Mouse (Mus musculus): Measurements from ENCODE around the gene Glt1d1. TPM values are rescaled to one million over a fixed set of nuclear protein-coding genes. Genes with fewer than 3 reads are reported as not detected.

The Glt1d1 gene
- polyA plus RNA-seq, 1 experiment from 2014 or later = 0.37 TPM

DNA sequence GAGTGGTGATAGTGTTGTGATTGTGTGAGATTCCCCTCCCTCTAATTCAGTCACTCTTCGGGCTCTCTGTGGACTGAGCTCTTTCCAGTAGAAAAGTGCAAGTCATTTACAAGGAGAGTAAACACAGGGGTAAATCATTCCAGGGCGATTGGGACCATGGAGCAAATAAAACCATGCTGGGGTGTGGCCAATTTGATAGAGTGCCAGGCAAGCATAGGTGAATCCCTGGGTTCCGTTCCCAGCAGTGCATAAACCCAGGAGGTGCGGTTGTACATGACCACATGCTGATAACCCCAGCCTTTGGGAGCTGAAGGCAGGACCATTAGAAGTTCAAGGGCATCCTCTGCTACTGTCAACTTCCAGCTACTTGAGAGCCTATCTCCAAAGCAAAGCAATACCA, 1.1 kb downstream of the Glt1d1 start:
- no peak for ATAC-seq (ENCODE audit: insufficient read depth)
- Histone ChIP-seq H3K9me3 (replicated peaks) (no peaks in the 10 kb centered on the region), H3K4me3 (replicated peaks) (peak overlapping the region; percentile 35; the same call in 1 of the 2 replicates)

DNA sequence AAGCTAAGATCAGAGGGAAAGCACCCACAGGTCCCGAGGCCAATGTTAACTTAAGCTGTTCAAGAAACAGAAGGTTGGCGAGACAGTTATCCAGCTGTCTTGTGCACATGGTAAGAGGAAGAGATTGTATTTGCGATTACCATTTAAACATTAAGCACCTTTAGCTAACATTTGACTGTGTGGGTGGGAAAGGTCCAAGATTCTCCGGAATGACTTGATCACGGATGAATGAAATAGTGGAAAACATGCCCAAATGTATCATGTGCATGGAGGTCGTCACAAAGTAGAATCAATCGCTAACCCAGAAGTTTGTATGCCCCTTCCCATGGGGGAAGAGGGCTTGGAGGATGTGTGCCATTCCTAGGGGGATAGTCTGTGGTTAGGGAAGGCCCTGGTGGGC, 1.6 kb downstream of the Glt1d1 start:
- H3K9me3 ChIP-seq (replicated peaks) = no peaks in the 10 kb centered on the region
- ATAC-seq (ENCODE audit: insufficient read depth) = no peak
- H3K27ac ChIP-seq (replicated peaks) = no peak overlapping the region
- H3K4me2 ChIP-seq = no peak overlapping the region
- peaks cover 43% of the 10 kb centered on the region for H3K27me3 ChIP-seq
- H3K4me3 ChIP-seq (replicated peaks) = no peak overlapping the region
- WGBS (ENCODE audit: insufficient replicate concordance) = 68% methylated on average over 7 of the region's 7 CpGs
- no peaks in the 10 kb centered on the region for H3K36me3 ChIP-seq (replicated peaks)
- 0 out of 2 replicates have a peak, but pooled peaks cover 5% of the 10 kb centered on the region for H3K4me1 ChIP-seq (replicated peaks)
- no peak overlapping the region for H3K9ac ChIP-seq

More for the DNA sequence above, 1.1 kb downstream of the Glt1d1 start:
- Histone ChIP-seq H3K27me3 (peaks cover 43% of the 10 kb centered on the region), H3K4me2 (peak overlapping the region; percentile 57), H3K4me1 (replicated peaks) (0 out of 2 replicates have a peak, but pooled peaks cover 5% of the 10 kb centered on the region), H3K9ac (no peak overlapping the region), H3K27ac (replicated peaks) (no peak overlapping the region), H3K36me3 (replicated peaks) (no peaks in the 10 kb centered on the region)
- WGBS (ENCODE audit: insufficient replicate concordance) = 20% methylated on average over 4 of the region's 4 CpGs

DNA sequence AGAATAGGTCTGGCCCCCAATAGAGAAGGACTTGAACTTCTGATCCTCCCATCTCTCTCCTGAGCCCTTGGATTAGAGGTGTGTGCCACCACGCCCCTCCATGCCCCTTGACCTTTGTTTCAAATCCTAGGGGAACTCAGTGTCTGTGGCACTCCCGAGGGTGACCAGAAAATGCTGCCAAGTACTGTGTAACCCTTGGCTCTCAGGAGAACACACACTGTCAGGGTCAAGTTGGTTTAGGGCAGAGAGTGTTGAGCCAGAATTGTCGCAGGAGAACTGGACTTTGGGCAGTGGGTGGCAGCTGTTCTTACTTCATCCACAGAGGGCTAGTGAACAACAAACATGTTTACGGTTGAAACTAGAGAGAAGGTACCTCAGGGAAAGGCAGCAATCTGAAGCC, 5.6 kb downstream of the Glt1d1 start:
- Histone ChIP-seq H3K4me3 (replicated peaks) (no peak overlapping the region), H3K27ac (replicated peaks) (no peak overlapping the region), H3K4me2 (no peak overlapping the region), H3K36me3 (replicated peaks) (no peaks in the 10 kb centered on the region), H3K9ac (no peak overlapping the region), H3K9me3 (replicated peaks) (0 out of 2 replicates have a peak, but pooled peaks cover 11% of the 10 kb centered on the region), H3K4me1 (replicated peaks) (no peaks in the 10 kb centered on the region), H3K27me3 (peaks cover 13% of the 10 kb centered on the region)
- WGBS (ENCODE audit: insufficient replicate concordance) = 52% methylated on average over 4 of the region's 4 CpGs
- ATAC-seq (ENCODE audit: insufficient read depth) = no peak

DNA sequence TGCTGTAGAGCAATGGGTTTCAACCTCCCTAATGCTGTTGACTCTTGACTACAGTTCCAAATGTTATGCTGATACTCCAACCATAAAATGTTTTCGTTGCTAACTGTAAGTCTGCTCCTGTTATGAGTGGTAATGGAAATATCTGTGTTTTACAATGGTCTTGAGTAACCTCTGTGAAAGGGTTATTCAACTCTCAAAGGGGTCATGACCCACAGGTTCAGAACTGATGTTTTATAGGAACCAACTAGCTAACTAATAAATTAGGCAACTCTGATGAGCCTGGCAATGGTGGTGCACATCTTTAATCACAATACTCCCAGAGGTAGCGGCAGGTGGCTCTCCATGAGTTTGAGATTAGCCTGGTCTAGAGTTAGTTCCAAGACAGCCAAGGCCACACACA, 6.1 kb downstream of the Glt1d1 start:
- Histone ChIP-seq H3K4me2 (no peak overlapping the region), H3K36me3 (replicated peaks) (no peaks in the 10 kb centered on the region), H3K4me3 (replicated peaks) (no peak overlapping the region), H3K27ac (replicated peaks) (no peak overlapping the region), H3K9me3 (replicated peaks) (0 out of 2 replicates have a peak, but pooled peaks cover 11% of the 10 kb centered on the region), H3K27me3 (peaks cover 8% of the 10 kb centered on the region), H3K9ac (no peak overlapping the region), H3K4me1 (replicated peaks) (no peaks in the 10 kb centered on the region)
- 69% methylated on average over 2 of the region's 2 CpGs for WGBS (ENCODE audit: insufficient replicate concordance)
- ATAC-seq (ENCODE audit: insufficient read depth) = no peak

DNA sequence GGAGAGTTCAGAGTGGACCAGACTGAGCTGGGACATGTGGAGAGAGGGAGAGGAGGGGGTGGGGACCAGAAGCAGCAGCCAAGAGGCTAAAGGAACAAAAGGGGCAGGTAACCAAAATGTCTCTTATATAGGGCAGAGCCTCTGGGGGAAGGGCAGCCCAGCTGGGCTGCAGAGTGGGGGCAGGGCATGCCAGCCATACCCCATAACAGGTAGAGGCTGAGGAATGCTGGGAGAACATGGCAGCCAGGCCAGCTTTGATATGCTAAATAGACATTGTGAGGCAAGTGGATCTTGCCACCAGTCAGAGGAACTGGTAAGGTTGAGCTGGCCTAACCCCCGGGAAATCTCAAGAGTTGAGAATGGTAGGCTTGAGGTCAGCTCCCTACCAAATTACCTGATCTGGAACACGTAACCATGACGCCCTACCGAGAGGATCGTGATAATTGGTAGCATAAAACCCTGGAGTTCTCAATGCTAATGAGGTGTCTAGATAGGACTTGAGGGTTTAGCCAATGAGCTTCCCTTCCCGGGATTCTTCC, 7.1 kb downstream of the Glt1d1 start:
- H3K4me1 ChIP-seq (replicated peaks) = no peaks in the 10 kb centered on the region
- H3K27me3 ChIP-seq = no peaks in the 10 kb centered on the region; the same call in 1 of the 2 replicates
- H3K36me3 ChIP-seq (replicated peaks) = no peaks in the 10 kb centered on the region
- no peak overlapping the region for H3K4me3 ChIP-seq (replicated peaks)
- no peak overlapping the region for H3K4me2 ChIP-seq
- no peak for ATAC-seq (ENCODE audit: insufficient read depth)
- H3K27ac ChIP-seq (replicated peaks) = no peak overlapping the region
- H3K9me3 ChIP-seq (replicated peaks) = 0 out of 2 replicates have a peak, but pooled peaks cover 11% of the 10 kb centered on the region
- H3K9ac ChIP-seq = no peak overlapping the region
- 75% methylated on average over 6 of the region's 6 CpGs for WGBS (ENCODE audit: insufficient replicate concordance)

DNA sequence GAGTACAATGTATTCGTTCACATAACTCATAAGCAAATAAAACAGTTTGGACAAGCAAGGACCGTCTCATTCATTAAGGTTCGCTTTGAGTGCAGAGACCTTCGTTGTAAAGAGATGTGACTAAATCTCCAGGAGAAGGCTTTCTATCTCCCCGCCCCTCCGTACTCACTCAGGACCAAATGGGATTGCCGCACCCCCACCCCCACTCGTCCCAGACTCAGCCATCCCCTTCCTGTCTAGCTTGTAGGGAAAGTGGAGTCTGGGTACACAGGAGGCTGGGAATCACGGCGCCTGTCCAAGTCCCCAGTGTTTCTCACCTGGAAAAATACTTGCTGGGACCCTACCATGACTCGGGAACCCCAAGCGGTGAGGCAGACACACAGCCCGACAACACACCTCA, 7.6 kb downstream of the Glt1d1 start:
- no peaks in the 10 kb centered on the region for H3K4me1 ChIP-seq (replicated peaks)
- H3K4me3 ChIP-seq (replicated peaks) = no peak overlapping the region
- WGBS (ENCODE audit: insufficient replicate concordance) = 71% methylated on average over 13 of the region's 13 CpGs

DNA sequence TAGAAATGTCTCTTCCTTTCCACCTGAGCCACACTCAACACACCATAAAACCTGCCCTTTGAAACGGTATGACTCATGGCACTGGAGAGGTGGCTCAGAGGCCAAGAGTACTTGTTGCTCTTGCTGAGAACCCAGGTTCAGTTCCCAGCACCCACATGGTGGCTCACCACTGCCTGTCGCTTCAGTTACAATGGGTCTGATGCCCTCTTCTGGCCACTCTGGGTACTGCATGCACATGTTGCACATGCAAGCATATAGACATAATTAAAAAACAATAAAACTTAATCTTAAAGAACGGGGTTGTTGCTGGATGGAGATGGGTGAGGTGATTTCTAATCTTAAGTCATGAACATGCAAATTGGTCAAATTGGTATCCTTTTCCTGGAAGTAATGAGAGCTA, 8.3 kb downstream of the Glt1d1 start:
- Histone ChIP-seq H3K27ac (replicated peaks) (no peak overlapping the region), H3K9me3 (replicated peaks) (0 out of 2 replicates have a peak, but pooled peaks cover 11% of the 10 kb centered on the region), H3K4me3 (replicated peaks) (no peak overlapping the region), H3K4me1 (replicated peaks) (no peaks in the 10 kb centered on the region), H3K36me3 (replicated peaks) (no peaks in the 10 kb centered on the region), H3K9ac (no peak overlapping the region), H3K4me2 (no peak overlapping the region), H3K27me3 (no peaks in the 10 kb centered on the region; the same call in 1 of the 2 replicates)
- ATAC-seq (ENCODE audit: insufficient read depth) = no peak
- 66% methylated on average over 3 of the region's 3 CpGs for WGBS (ENCODE audit: insufficient replicate concordance)

More for the DNA sequence above, 7.6 kb downstream of the Glt1d1 start:
- no peak overlapping the region for H3K9ac ChIP-seq
- H3K36me3 ChIP-seq (replicated peaks) = no peaks in the 10 kb centered on the region
- no peaks in the 10 kb centered on the region; the same call in 1 of the 2 replicates for H3K27me3 ChIP-seq
- no peak overlapping the region for H3K4me2 ChIP-seq
- H3K27ac ChIP-seq (replicated peaks) = no peak overlapping the region
- no peak for ATAC-seq (ENCODE audit: insufficient read depth)
- H3K9me3 ChIP-seq (replicated peaks) = 0 out of 2 replicates have a peak, but pooled peaks cover 11% of the 10 kb centered on the region

DNA sequence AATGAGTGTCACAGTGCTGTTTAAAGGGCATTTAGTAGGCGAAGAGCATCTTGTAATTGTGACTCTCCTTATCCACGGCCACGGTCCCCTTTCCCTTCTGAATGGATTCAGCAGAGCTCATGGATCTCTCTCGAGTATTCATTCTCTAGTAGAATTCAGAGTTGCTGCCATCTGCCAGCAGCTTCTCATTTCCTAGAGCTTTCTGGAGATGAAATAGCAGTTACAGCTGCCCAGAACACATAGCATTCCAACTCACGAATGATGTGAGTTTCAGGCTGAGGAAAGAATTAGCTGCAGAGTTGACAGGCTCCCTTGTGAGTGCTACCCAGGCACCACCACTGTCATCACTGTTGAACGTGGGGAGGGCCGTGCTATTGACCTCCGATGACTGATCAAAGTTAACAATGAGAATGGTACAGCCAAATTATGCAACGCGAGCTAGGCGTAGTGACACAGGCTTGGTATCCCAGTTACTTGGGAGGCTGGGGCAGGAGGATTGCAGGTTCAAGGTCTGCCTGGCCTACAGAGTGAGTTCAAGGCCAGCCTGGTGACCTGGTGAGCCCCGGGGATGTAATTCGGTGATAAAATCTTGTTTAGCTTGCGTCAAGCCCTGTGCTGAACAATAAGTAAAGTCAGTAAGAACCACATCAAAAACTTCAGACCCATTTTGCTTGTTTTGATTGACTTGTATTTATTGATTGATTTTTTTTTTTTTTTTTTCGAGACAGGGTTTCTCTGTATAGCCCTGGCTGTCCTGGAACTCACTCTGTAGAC, 9.3 kb downstream of the Glt1d1 start:
- 0 out of 2 replicates have a peak, but pooled peaks cover 11% of the 10 kb centered on the region for H3K9me3 ChIP-seq (replicated peaks)
- H3K4me2 ChIP-seq = no peak overlapping the region
- no peak overlapping the region for H3K9ac ChIP-seq
- no peaks in the 10 kb centered on the region for H3K36me3 ChIP-seq (replicated peaks)
- H3K27ac ChIP-seq (replicated peaks) = no peak overlapping the region
- no peaks in the 10 kb centered on the region for H3K27me3 ChIP-seq
- ATAC-seq (ENCODE audit: insufficient read depth) = no peak
- no peaks in the 10 kb centered on the region for H3K4me1 ChIP-seq (replicated peaks)
- no peak overlapping the region for H3K4me3 ChIP-seq (replicated peaks)
- WGBS (ENCODE audit: insufficient replicate concordance) = 75% methylated on average over 15 of the region's 15 CpGs

DNA sequence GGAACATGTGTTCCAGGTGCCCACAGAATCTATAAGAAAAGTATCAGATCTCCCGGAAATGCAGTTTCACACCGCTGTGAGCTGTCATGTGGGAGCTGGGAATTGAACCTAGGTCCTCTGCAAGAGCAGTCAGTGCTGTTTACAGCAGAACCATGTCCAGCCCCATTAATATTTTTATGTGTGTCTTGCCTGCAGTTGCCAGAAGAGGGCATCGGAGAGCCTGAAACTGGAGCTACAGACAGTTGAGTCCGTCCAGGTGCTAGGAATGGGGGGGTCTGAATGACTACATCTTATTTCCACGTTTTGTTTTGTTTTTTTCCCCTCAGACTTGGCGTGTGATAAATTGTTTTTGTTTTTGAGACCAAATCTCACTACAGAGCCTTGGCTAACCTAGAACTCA, 16.0 kb downstream of the Glt1d1 start:
- ATAC-seq (ENCODE audit: insufficient read depth) = no peak
- H3K36me3 ChIP-seq (replicated peaks) = no peaks in the 10 kb centered on the region
- 52% methylated on average over 6 of the region's 6 CpGs for WGBS (ENCODE audit: insufficient replicate concordance)

DNA sequence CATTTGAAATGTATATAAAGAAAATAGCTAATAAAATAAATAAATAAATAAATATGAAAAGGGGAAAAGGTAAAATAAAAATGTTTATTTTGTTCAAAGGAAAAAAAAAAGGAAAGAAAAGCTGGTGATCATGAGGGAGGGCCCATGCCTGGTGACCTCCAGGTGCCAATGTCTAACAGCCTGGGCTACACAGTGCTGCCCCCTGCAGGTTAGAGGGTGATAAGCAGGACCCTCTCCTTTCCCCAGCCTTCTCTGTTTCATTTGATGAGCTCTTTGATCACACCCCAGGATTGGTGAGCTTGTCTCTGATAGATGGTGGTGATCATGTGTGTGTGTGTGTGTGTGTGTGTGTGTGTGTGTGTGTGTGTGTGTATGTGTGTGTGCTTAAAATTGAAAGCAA, 17.0 kb downstream of the Glt1d1 start:
- Histone ChIP-seq H3K36me3 (replicated peaks) (no peaks in the 10 kb centered on the region), H3K27me3 (no peaks in the 10 kb centered on the region)
- ATAC-seq (ENCODE audit: insufficient read depth) = no peak

More for the DNA sequence above, 16.0 kb downstream of the Glt1d1 start:
- Histone ChIP-seq H3K4me2 (no peak overlapping the region), H3K9me3 (replicated peaks) (no peaks in the 10 kb centered on the region; the same call in 1 of the 2 replicates), H3K27ac (replicated peaks) (no peak overlapping the region), H3K4me1 (replicated peaks) (no peaks in the 10 kb centered on the region), H3K9ac (no peak overlapping the region), H3K27me3 (no peaks in the 10 kb centered on the region), H3K4me3 (replicated peaks) (no peak overlapping the region)

DNA sequence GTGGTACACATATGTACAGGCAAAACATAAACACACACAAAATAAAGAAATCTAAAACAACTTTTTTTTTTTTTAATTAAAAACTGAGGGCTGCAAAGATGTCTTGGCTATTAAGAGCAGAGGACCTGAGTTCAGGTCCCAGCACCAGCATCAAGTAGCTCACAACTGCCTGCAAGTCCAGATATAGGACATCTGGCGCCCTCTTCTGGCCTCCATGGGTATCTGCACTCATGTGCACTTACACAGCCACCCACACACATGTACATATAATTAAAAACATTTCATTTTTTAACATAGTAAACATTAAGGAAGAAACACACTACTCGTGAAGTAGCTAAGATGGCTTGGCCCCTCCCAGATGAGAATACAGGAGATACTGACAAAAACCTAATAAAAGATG, 26.2 kb downstream of the Glt1d1 start:
- no peaks in the 10 kb centered on the region for H3K36me3 ChIP-seq (replicated peaks)
- H3K9me3 ChIP-seq (replicated peaks) = no peaks in the 10 kb centered on the region
- no peaks in the 10 kb centered on the region for H3K27me3 ChIP-seq
- no peak overlapping the region for H3K4me2 ChIP-seq
- no peak for ATAC-seq (ENCODE audit: insufficient read depth)
- no peak overlapping the region for H3K4me3 ChIP-seq (replicated peaks)
- H3K4me1 ChIP-seq (replicated peaks) = no peaks in the 10 kb centered on the region
- no peak overlapping the region for H3K9ac ChIP-seq
- no peak overlapping the region for H3K27ac ChIP-seq (replicated peaks)
- 46% methylated on average over 2 of the region's 2 CpGs for WGBS (ENCODE audit: insufficient replicate concordance)

More for the DNA sequence above, 17.0 kb downstream of the Glt1d1 start:
- Histone ChIP-seq H3K4me1 (replicated peaks) (no peaks in the 10 kb centered on the region), H3K4me2 (no peak overlapping the region), H3K9me3 (replicated peaks) (no peaks in the 10 kb centered on the region; the same call in 1 of the 2 replicates), H3K27ac (replicated peaks) (no peak overlapping the region), H3K9ac (no peak overlapping the region), H3K4me3 (replicated peaks) (no peak overlapping the region)

All from liver, embryonic 15.5 days (tissue).